8 mouse cellular contexts compared by ENCODE assay signal in genomic region chr6:86793021-86793815, GRCm38 (mm10). TPM values are rescaled to one million over a fixed set of nuclear protein-coding genes. Genes with fewer than 3 reads are reported as not detected.
DNase-seq lines count a peak whose midpoint lies in the region; ATAC-seq and TF ChIP-seq lines count a peak whose summit lies in the region.

Gene Anxa4, minus strand, starts transcription at chr6:86793584.

- H3K27me3 ChIP-seq in lung, postnatal 0 days (replicated peaks; ENCODE audit: insufficient read depth, low read length), result no peaks in the 10 kb centered on the region

- WGBS in lung, postnatal 0 days, result under 1% methylated on average over 41 of the region's 41 CpGs

- DNase-seq in left cerebral cortex, adult 2 months (ENCODE audit: extremely low spot score in 1 of 2, low spot score in 2 of 2), result no peak
- no peak for DNase-seq in left cerebral cortex, adult 9 months (ENCODE audit: low spot score in 2 of 2)
- peak; percentile 73 for DNase-seq in embryo, embryonic 9.5 days (ENCODE audit: extremely low spot score)
- DNase-seq in heart, adult 8-10 months (ENCODE audit: low spot score), result peak; percentile 91
- peak; percentile 85 to 88 for DNase-seq in kidney, adult 8-10 months
- peak; percentile 88 for DNase-seq in lung, postnatal 0 days (ENCODE audit: low spot score)
- peak; percentile 69 for DNase-seq in ovary, adult 18-20 months (ENCODE audit: low spot score)
- DNase-seq in urinary bladder, postnatal 10 days (ENCODE audit: low spot score), result peak; percentile 43

- no peak for TF ChIP-seq CTCF in left cerebral cortex, adult 2 months (IDR thresholded peaks at IDR 0.05)
- TF ChIP-seq CTCF in lung, postnatal 0 days (IDR thresholded peaks at IDR 0.05), result no peak

- H3K36me3 ChIP-seq in lung, postnatal 0 days (ENCODE audit: insufficient read depth, low read length), result no peaks in the 10 kb centered on the region

- intact Hi-C loops in left cerebral cortex, adult 2 months (cut with DNase I), result no loop called here

- no peaks in the 10 kb centered on the region for H3K9me3 ChIP-seq in lung, postnatal 0 days (ENCODE audit: low read length)

- peak within 1 kb of the TSS; percentile 59 for H3K4me3 ChIP-seq in left cerebral cortex, adult 2 months
- peak within 1 kb of the TSS; percentile 58 for H3K4me3 ChIP-seq in lung, postnatal 0 days (ENCODE audit: low read depth, low read length)

- H3K9ac ChIP-seq in lung, postnatal 0 days (replicated peaks; ENCODE audit: low read depth), result peak within 1 kb of the TSS; percentile 55

- H3K27ac ChIP-seq in left cerebral cortex, adult 2 months, result no peak within 1 kb of the TSS; the same call in 1 of the 2 replicates
- peak within 1 kb of the TSS; percentile 39 for H3K27ac ChIP-seq in lung, postnatal 0 days (ENCODE audit: low read length)

- ATAC-seq in lung, postnatal 0 days, result peak; percentile 86

- TF ChIP-seq EP300 in lung, postnatal 0 days (IDR thresholded peaks at IDR 0.05), result no peak

- no peaks in the 10 kb centered on the region for H3K4me1 ChIP-seq in lung, postnatal 0 days (ENCODE audit: insufficient read depth, low read depth, low read length)

- peak within 1 kb of the TSS; percentile 85 for H3K4me2 ChIP-seq in lung, postnatal 0 days (replicated peaks; ENCODE audit: low read depth, low read length)

RNA-seq across cellular contexts. Expression of gene Anxa4, which starts in this region (rescaled TPM):
- 1 to 10 TPM; 6.5 to 7.7 TPM for total RNA-seq in left cerebral cortex, adult 2 months (2021)
- 10 to 100 TPM; 29.2 to 41.0 (median 37.3) TPM for total RNA-seq in heart, adult 8-10 months (2022)
- 167 and 208 TPM in 2 replicates for polyA plus RNA-seq in lung, postnatal 0 days (2015; fragmentation: Nextera tagmentation; extraction: Ambion mirVana)

Comparison
In these comparisons a context has a peak if more than half of its experiments do, and no peak if none do; other contexts are left out.
1. DNase-seq: peak in embryo, embryonic 9.5 days (single experiment), heart, adult 8-10 months (single experiment), kidney, adult 8-10 months (2 of 2), lung, postnatal 0 days (single experiment), ovary, adult 18-20 months (single experiment) and urinary bladder, postnatal 10 days (single experiment); none in left cerebral cortex, adult 2 months (0 of 2) and left cerebral cortex, adult 9 months (0 of 2).